Mouse (Mus musculus) intestine, embryonic 15.5 days (tissue): ENCODE data around the gene Ndufv2. TPM values are rescaled to one million over a fixed set of nuclear protein-coding genes. Genes with fewer than 3 reads are reported as not detected.
"Not testable (repeated sequence)": the region's sequence is repeated elsewhere in the genome, so short reads cannot be mapped to it uniquely, and the experiment has no call there.

Experiments used
- ATAC-seq: fragments of 200-750 bp; cut with Nextera tagmentation; 2 replicates; pipeline ENCODE4 v1.8.0; 2017; ENCODE audit warnings: moderate TSS enrichment, moderate library complexity
- H3K27ac ChIP-seq: fragments of 300-500 bp; sonication (generic); 2 replicates; pipeline ENCODE4 v1.5.1; 2015; ENCODE audit warnings: mild to moderate bottlenecking, inconsistent platforms
- H3K27me3 ChIP-seq: fragments of 300-500 bp; sonication (generic); replicated peaks from 2 replicates; pipeline ENCODE4 v1.6.1; 2015; ENCODE audit warnings: inconsistent platforms
- H3K36me3 ChIP-seq: fragments of 300-500 bp; sonication (generic); 2 replicates; pipeline ENCODE4 v1.6.1; 2015; ENCODE audit warnings: inconsistent platforms
- H3K4me1 ChIP-seq: fragments of 300-500 bp; sonication (generic); replicated peaks from 2 replicates; pipeline ENCODE4 v1.6.1; 2015; ENCODE audit warnings: inconsistent platforms
- H3K4me2 ChIP-seq: fragments of 300-500 bp; sonication (generic); replicated peaks from 2 replicates; pipeline ENCODE4 v1.6.1; 2015; ENCODE audit warnings: mild to moderate bottlenecking, inconsistent platforms
- H3K4me3 ChIP-seq: fragments of 300-500 bp; sonication (generic); replicated peaks from 2 replicates; pipeline ENCODE4 v1.5.1; 2015; ENCODE audit warnings: inconsistent platforms
- H3K9ac ChIP-seq: fragments of 300-500 bp; sonication (generic); 2 replicates; pipeline ENCODE4 v1.6.1; 2015; ENCODE audit warnings: inconsistent platforms
- H3K9me3 ChIP-seq: fragments of 300-500 bp; sonication (generic); 2 replicates; pipeline ENCODE4 v1.6.1; 2016; ENCODE audit warnings: inconsistent platforms
- WGBS: fragments of 180-500 bp; shearing (Covaris S2); methylation state at CpG from one replicate; pipeline ENCODE4 v1.1.7; 2015; 5-methylcytosine and 5-hydroxymethylcytosine counted together
- polyA plus RNA-seq: library from polyadenylated mRNA; unstranded; fragments of >200 nt; fragmentation: Nextera tagmentation; extraction: Ambion mirVana; gene quantifications from 2 replicates; pipeline ENCODE4 v1.2.1, GENCODE M21; 2015

Ndufv2 gene
- polyA plus RNA-seq, 1 experiment from 2014 or later: 428 TPM

DNA sequence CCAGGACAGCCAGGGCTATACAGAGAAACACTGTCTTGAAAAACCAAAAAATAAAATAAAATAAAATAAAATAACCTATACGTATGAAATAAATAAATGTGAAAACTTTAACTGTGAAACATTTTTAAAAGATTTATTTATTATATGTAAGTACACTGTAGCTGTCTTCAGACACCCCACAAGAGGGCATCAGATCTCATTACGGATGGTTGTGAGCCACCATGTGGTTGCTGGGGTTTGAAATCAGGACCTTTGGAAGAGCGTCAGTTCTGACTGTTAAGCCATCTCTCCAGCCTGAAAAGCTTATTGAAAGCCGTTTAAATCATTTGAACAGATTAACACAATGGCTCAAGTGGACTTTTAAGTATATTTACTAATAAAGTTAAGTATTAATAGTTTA lies 57.7 kb downstream of the Ndufv2 start:
- H3K4me2 ChIP-seq, ATAC-seq, H3K4me1 ChIP-seq, H3K4me3 ChIP-seq, H3K27ac ChIP-seq, H3K27me3 ChIP-seq, H3K36me3 ChIP-seq, H3K9me3 ChIP-seq, H3K9ac ChIP-seq: not testable (repeated sequence)
- 91% methylated on average over 4 of the region's 4 CpGs for WGBS

DNA sequence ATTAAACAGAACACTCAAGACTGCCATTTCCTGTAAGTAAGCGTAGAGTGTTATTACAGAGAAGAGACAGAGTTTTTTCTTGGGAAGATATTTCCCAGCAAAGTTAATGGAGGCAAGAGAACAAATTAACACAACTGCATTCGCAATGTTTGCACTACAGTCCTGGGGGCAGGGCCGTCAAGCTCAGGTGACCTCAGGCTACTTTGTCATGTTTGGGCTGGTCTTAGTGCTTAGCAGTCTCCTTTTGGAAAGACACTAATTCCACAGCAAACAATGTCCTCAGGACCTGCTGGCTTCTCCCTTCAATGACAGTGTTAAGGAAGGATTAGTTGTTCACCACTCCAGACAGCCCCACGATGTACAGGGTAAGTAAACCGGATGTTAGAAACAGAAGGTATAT lies 60.3 kb downstream of the Ndufv2 start:
- 29% methylated on average over 5 of the region's 5 CpGs for WGBS
- H3K4me2 ChIP-seq: no peak overlapping the region
- 0 out of 2 replicates have a peak, but pooled peaks cover 3% of the 10 kb centered on the region for H3K36me3 ChIP-seq
- no peaks in the 10 kb centered on the region for H3K27me3 ChIP-seq
- no peak overlapping the region for H3K27ac ChIP-seq
- no peak for ATAC-seq
- H3K9me3 ChIP-seq: no peaks in the 10 kb centered on the region
- H3K9ac ChIP-seq: no peak overlapping the region
- no peak overlapping the region for H3K4me3 ChIP-seq
- 0 out of 2 replicates have a peak, but pooled peaks cover 3% of the 10 kb centered on the region for H3K4me1 ChIP-seq

DNA sequence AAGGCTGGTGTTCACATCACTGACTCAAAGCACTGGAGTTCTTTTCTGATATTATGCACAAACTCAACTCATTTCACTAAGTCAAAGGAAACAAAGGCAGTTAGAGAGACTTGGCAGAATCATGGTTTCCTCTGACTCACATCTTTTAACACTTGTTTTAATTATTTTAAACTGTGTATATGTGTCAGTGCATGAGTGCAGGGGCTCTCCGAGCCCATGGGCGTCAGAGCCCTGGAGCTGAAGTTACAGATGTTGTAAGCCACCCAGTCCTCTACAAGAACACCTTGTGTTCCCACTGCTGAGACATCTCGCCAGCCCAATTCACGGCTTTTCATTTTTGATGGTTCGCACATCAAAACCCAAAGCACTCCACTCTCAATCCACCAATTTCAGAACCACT lies 68.1 kb downstream of the Ndufv2 start:
- H3K27me3 ChIP-seq: no peaks in the 10 kb centered on the region
- H3K9ac ChIP-seq: no peak overlapping the region
- no peaks in the 10 kb centered on the region for H3K4me1 ChIP-seq
- no peak overlapping the region for H3K4me3 ChIP-seq
- ATAC-seq: no peak
- no peak overlapping the region for H3K27ac ChIP-seq
- H3K4me2 ChIP-seq: no peak overlapping the region
- H3K36me3 ChIP-seq: 0 out of 2 replicates have a peak, but pooled peaks cover 3% of the 10 kb centered on the region
- 87% methylated on average over 5 of the region's 5 CpGs for whole genome bisulfite sequencing
- no peaks in the 10 kb centered on the region for H3K9me3 ChIP-seq

DNA sequence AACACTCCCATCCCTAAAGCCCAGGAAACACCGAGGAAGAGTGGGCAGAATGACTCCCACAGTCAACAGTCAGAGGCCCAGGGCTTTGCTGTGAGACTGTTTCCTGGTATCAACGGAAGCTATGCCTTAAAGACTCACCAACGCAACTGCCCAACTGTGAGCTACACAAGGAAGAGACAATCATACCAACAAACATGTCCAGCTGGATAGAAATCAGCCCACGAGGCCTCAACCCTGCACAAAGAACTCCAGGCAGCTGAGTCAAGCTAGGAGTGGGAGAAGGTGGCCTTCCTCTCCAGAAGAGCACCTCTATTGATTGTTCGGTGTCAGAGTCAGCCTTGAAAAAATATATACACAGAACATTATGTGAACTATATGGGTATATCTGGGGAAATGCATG lies 69.4 kb downstream of the Ndufv2 start:
- H3K9ac ChIP-seq: no peak overlapping the region
- no peaks in the 10 kb centered on the region for H3K9me3 ChIP-seq
- no peaks in the 10 kb centered on the region for H3K27me3 ChIP-seq
- H3K4me2 ChIP-seq: no peak overlapping the region
- H3K4me1 ChIP-seq: no peaks in the 10 kb centered on the region
- 90% methylated on average over 5 of the region's 5 CpGs for WGBS
- no peak for ATAC-seq
- H3K36me3 ChIP-seq: 0 out of 2 replicates have a peak, but pooled peaks cover 8% of the 10 kb centered on the region
- no peak overlapping the region for H3K27ac ChIP-seq
- H3K4me3 ChIP-seq: no peak overlapping the region

Other genes with a start within 250 kb of the Ndufv2 start
- gene Ralbp1, start 215.8 kb downstream of the Ndufv2 start, polyA plus RNA-seq: 64.3 and 74.9 TPM in 2 replicates
- gene Twsg1, start 150.3 kb downstream of the Ndufv2 start, polyA plus RNA-seq: 74.6 and 82.4 TPM in 2 replicates
- 21.4 and 24.0 TPM in 2 replicates for gene Ankrd12, start 24.5 kb downstream of the Ndufv2 start, polyA plus RNA-seq
- gene Washc1, start 10.0 kb upstream of the Ndufv2 start, polyA plus RNA-seq: 35.2 and 36.1 TPM in 2 replicates
- gene Ddx11, start 22.0 kb upstream of the Ndufv2 start, polyA plus RNA-seq: 15.4 and 18.0 TPM in 2 replicates